Mouse (Mus musculus): ENCODE measurements around the gene Os9.

GRCm38 (mm10) chr10:127166404-127166715 lies 45.4 kb upstream of the Os9 start:
- TF ChIP-seq CTCF (IDR thresholded peaks at IDR 0.05; ENCODE audit: low read depth) (no peak), EP300 (IDR thresholded peaks at IDR 0.05; ENCODE audit: low read depth) (no peak)

Data from liver, embryonic 14.5 days (tissue).